Mouse (Mus musculus): ENCODE measurements around the gene Pbx1.

DNA sequence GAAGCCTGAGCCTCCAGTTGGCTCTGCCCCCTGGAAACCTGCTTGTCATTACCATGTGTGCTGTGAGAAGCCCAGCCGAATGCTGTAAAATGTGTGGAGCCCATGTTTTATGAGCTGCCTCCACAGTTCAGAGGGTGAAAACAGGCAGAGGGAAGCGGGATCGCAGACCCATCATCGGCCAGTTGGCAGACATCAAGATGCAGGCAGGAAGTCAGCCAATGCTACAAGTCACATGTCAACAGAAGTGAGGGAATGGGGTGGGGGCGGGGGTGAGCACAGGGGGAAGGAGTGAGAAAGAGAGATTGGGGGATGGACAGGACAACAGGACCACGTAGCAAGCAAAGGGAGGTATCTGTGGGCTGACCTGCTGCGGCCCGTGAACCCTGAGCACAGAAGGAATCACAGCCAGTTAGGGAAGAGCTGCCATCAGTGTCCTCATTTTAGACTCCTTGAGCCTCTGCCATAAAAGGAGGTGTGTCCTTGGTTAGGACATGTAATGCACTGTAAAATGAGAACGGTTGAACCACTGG lies 51.8 kb downstream of the Pbx1 start:
- no peak for TF ChIP-seq CTCF (conservative IDR thresholded peaks at IDR 0.05; ENCODE audit: low read length)
- no peak for TF ChIP-seq POU5F1 (IDR thresholded peaks at IDR 0.05; ENCODE audit: borderline replicate concordance, low read length)
- no peak for TF ChIP-seq NANOG (IDR thresholded peaks at IDR 0.05; ENCODE audit: borderline replicate concordance, low read length)
